Mouse (Mus musculus): ENCODE results near the gene Myo18b.

Myo18b gene

GRCm38 (mm10) chr5:112744571-112744970, 151.6 kb downstream of the Myo18b start:
- DNase-seq: peak in 1 of 2 experiments; percentile 36

GRCm38 (mm10) chr5:112743121-112743520, 153.0 kb downstream of the Myo18b start:
- DNase-seq: no peak

GRCm38 (mm10) chr5:112740651-112741050, 155.5 kb downstream of the Myo18b start:
- peak; percentile 69 to 82 for DNase-seq

GRCm38 (mm10) chr5:112735040-112735439, 161.1 kb downstream of the Myo18b start:
- peak in 1 of 2 experiments; percentile 18 for DNase-seq

- peak; percentile 66 to 78 for DNase-seq
Measured at GRCm38 (mm10) chr5:112730604-112731003, 165.6 kb downstream of the Myo18b start.

- DNase-seq: no peak
Measured at GRCm38 (mm10) chr5:112728432-112728831, 167.7 kb downstream of the Myo18b start.

- peak in 1 of 2 experiments; percentile 35 for DNase-seq
Measured at GRCm38 (mm10) chr5:112718655-112719306, 177.4 kb downstream of the Myo18b start.

GRCm38 (mm10) chr5:112714679-112715446, 181.3 kb downstream of the Myo18b start:
- no peak for DNase-seq

- no peak for DNase-seq
Measured at GRCm38 (mm10) chr5:112709831-112710230, 186.3 kb downstream of the Myo18b start.

- no peak for DNase-seq
Measured at GRCm38 (mm10) chr5:112708441-112708840, 187.7 kb downstream of the Myo18b start.

GRCm38 (mm10) chr5:112707478-112707877, 188.7 kb downstream of the Myo18b start:
- DNase-seq: no peak

GRCm38 (mm10) chr5:112700794-112701193, 195.4 kb downstream of the Myo18b start:
- DNase-seq: no peak

GRCm38 (mm10) chr5:112696683-112697082, 199.5 kb downstream of the Myo18b start:
- no peak for DNase-seq

GRCm38 (mm10) chr5:112695254-112695711, 200.9 kb downstream of the Myo18b start:
- DNase-seq: no peak

GRCm38 (mm10) chr5:112693286-112693849, 202.8 kb downstream of the Myo18b start:
- DNase-seq: no peak

- DNase-seq: no peak
Measured at GRCm38 (mm10) chr5:112687100-112687818, 208.9 kb downstream of the Myo18b start.

- DNase-seq: no peak
Measured at GRCm38 (mm10) chr5:112686309-112687099, 209.7 kb downstream of the Myo18b start.

- peak; percentile 36 to 45 for DNase-seq
Measured at GRCm38 (mm10) chr5:112679251-112679650, 216.9 kb downstream of the Myo18b start.

GRCm38 (mm10) chr5:112678153-112678552, 218.0 kb downstream of the Myo18b start:
- no peak for DNase-seq

- DNase-seq: no peak
Measured at GRCm38 (mm10) chr5:112674806-112675205, 221.4 kb downstream of the Myo18b start.

- DNase-seq: no peak
Measured at GRCm38 (mm10) chr5:112672457-112672856, 223.7 kb downstream of the Myo18b start.

GRCm38 (mm10) chr5:112671961-112672360, 224.2 kb downstream of the Myo18b start:
- no peak for DNase-seq
